Mouse (Mus musculus) monocyte, adult 5-6 weeks (primary cell): ENCODE data around the gene Tfr2. TPM values are rescaled to one million over a fixed set of nuclear protein-coding genes. Genes with fewer than 3 reads are reported as not detected.

Experiments used
- ATAC-seq: fragments of 153-309, 156-312 bp; replicated peaks from 2 replicates; pipeline ENCODE4 v1.8.0; 2017; ENCODE audit warnings: mild to moderate bottlenecking; ENCODE audit not compliant: low TSS enrichment, insufficient number of reproducible peaks, severe bottlenecking, poor library complexity, low FRiP score
- total RNA-seq: library from RNA; stranded (forward); fragments of 200-1000, 200-491, 200-594 nt; gene quantifications from 3 replicates; pipeline ENCODE4 v1.2.3, GENCODE M21; 2017

Gene Tfr2
- total RNA-seq, 1 experiment from 2014 or later = 0.38 TPM

DNA sequence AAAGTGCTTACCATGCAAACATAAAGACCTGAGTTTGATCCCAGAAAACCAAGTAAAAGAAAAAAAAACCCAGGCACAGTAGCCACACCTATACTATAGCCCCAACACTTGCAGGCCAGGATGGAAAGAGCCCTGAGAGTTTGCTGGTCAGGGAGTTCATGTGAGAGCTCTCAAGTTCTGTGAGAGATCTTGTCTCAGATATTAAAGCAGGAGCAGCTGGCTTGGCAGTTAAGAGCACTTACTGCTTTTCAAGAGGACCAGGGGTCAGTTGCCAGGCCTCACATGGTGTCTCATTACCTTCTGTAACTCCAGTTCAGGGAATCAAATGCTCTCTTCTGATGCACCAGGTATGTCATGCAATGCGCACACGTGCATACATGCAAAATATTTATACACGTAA lies 34.9 kb upstream of the Tfr2 start:
- no peak for ATAC-seq

DNA sequence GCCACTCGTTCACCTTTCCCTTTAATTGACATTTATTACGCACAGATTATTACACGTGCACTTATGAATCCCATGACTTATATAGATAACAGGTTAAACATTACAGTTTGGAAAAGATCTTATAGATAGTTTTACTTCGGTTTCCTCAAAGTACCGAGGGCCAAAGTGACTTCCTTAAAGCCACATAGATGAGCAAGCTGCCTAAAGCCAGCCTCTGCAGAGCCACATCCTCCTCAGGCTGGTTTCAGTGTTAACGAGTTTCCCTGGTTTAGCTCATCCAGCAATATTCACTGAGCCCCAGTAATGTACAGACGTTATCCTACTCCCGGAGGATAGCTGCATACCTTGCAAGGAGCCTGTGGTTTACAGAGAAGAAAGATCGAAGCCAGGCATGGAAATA lies 34.3 kb upstream of the Tfr2 start:
- no peak for ATAC-seq

DNA sequence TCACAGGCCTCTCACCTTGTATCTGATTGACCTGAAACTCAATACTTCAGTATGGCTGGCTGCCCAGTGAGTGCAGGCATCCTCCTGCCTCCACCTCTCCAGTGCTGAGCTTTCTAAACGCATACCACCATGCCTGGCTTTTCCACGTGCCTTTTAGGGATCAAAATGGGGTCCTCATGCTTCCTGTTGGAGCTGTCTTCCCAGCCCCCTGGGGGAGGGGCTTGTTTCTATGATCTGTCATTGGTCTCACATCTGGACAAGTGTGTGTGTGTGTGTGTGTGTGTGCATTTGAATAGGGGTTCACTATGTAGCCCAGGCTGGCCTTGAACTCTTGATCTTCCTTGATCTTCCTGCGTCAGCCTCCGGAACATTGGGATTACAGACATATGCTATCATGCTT lies 32.2 kb upstream of the Tfr2 start:
- no peak for ATAC-seq

DNA sequence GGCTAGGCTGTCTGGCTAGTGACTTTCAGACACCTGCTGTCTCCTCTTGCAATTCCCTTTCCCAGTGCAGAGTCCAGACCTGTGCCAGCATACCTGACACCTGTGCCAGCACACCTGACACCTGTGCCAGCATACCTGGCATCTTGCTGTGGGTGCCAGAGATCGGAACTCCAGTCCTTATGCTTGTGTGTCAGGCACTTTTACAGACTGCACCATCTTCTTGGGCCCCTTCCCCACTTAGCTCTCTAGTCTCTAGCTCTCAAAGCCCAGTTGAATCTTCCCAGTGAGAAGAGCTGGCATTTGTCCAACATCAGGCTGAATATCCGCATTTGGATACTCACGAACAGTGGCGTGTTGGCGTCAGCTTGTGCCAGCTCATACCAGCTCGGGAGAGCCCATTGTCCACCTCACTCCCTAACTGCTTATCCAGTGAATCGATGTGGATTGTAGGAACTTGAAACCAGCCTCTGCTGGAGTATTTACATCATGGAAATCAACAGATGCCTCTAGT lies 30.3 kb upstream of the Tfr2 start:
- no peak for ATAC-seq

- no peak for ATAC-seq
Observed at GRCm38 (mm10) chr5:137540991-137541390, 28.6 kb upstream of the Tfr2 start.

- ATAC-seq = no peak
Observed at GRCm38 (mm10) chr5:137541768-137542540, 27.7 kb upstream of the Tfr2 start.

GRCm38 (mm10) chr5:137544926-137545325 lies 24.7 kb upstream of the Tfr2 start:
- no peak for ATAC-seq

- no peak for ATAC-seq
Observed at GRCm38 (mm10) chr5:137545596-137545995, 24.0 kb upstream of the Tfr2 start.

DNA sequence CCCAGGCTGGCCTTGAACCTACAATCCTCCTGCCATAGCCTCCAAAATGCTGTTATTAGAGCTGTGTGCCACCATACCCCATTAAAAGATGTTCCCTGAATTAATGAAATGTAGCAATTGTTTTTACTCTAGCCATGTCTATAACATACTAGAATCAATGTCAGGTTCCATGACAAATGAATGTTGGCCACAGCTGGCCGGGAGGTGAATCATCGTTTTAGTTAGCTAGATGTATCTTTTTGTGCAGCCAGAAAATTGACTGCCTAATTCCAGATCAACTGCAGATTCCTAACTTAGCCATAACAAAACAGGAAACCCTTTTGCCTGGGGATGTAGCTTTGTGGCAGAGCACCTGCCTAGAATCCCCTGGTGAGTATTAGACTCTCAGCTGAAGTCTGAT lies 19.8 kb upstream of the Tfr2 start:
- no peak for ATAC-seq

- ATAC-seq = 0 out of 2 replicates have a peak, but pooled peaks have one; percentile 35
Observed at GRCm38 (mm10) chr5:137551119-137551518, 18.5 kb upstream of the Tfr2 start.

DNA sequence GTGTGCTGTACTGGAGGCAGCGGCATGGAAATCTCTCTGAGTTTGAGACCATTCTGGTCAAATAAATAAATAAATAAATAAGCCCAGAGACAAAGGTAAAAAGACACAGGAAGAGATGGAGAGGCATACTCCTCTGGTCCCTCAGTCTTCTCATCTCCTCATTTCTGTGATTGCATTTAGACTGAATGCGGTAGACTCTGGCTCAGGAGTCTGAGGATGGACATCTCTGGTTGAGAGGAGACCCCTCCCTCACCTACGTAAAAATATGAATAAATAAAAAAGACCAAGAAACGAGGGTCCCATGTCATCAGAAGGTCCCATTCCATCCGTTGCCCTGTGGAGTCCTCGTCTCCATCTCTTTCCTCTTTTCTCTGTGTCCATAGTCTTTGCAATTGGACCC lies 16.6 kb upstream of the Tfr2 start:
- no peak for ATAC-seq

DNA sequence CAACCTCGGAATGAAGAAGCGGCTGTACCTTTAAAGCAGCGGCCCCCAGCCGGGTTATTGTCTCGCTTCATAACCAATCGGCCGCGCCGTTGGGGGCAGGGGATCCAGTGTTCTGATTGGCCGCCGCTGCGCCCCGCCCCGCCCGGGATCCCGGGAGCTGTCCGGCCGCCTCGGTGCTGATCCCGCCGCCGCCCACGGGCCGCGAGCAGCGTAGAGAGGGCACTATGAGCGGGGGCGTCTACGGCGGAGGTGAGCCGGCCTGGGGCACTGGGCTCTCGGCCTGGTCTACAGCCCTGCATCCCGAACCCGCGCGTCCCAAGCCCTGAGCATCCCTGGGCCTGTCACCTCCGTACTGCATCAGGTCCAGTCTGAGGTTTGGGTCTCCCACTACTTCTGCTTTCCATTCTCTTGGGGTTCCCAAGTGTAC lies 16.2 kb upstream of the Tfr2 start, which contains the start of gene Actl6b:
Actl6b (plus strand) TSS at position 107 of the 427 bp plus-strand sequence.
- 0 out of 2 replicates have a peak, but pooled peaks have one; percentile 43 for ATAC-seq

- ATAC-seq = no peak
Observed at GRCm38 (mm10) chr5:137553898-137554297, 15.7 kb upstream of the Tfr2 start.

- no peak for ATAC-seq
Observed at GRCm38 (mm10) chr5:137561556-137561955, 8.1 kb upstream of the Tfr2 start.

DNA sequence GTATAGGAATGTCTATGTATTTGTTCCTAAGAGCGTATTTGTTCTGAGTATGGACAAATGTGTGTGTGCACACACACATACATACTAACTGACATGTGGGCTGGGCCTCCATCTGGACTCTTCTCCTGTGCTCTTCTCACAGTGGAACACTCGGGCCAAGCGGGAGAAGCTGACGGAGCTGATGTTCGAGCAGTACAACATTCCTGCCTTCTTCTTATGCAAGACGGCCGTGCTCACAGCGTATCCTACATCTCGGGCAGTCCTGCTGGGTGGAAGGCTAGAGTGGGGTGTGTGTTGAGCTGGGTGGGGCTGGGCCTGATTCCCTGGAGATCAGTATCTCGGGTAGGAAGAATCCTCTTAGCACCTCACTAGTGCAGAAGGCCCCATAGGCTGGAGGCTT lies 6.7 kb upstream of the Tfr2 start:
- no peak for ATAC-seq

DNA sequence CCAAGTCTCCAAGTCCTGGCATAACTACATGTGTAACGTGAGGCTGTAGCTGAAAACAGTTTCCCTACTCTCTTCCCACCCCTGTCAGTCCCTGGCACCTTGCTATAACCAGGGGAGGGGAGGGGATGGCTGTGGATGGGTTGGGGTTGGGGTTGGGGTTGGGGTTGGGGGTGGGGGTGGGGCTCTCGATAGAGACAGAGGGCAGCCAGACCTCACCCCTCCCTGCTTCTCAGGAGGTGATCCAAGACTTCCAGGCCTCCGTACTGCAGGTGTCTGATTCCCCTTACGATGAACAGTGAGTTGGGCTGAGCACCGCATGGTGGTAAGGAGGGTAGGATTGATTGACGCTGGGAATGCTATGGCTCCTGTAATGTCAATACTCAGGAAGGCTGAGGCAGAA lies 3.9 kb upstream of the Tfr2 start:
- ATAC-seq = no peak

GRCm38 (mm10) chr5:137566416-137566815 lies 3.2 kb upstream of the Tfr2 start:
- ATAC-seq = no peak

GRCm38 (mm10) chr5:137568223-137568798 lies 1.3 kb upstream of the Tfr2 start:
- ATAC-seq = no peak

DNA sequence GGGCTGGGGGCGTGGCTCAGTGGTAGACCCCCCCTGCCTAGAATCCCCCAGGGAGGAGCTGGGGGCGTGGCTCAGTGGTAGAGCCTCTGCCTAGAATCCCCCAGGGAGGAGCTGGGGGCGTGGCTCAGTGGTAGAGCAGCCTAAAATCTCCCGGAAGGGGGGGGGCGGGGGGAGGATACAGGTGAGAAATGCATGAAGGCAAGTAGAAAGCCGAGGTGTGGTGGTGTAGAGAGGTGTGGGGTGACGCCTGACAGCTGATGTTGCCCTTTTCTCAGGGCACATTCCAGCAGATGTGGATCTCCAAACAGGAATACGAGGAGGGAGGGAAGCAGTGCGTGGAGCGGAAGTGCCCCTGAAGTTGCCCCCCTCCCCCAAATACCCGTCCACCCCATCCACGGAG lies 609 bp upstream of the Tfr2 start:
- no peak for ATAC-seq

DNA sequence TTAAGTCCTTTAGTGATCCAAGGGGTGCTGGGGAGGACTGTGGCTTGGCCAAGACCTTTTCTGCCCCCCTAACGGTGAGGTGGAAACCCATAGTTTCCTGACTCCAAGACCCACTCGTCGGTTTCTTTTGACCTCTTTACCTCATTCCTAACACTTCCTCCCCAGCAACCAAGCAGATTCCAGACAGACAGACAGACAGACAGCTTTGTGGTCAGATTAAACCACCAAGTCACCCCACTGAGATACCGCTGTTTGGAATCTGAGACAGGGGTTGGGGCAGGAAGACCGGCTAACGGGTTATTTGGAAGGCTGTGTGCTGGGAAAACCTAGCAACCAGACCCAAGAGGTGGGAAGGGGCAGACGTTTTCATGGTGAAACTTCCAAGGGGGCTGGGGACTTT lies 541 bp downstream of the Tfr2 start:
- ATAC-seq = no peak
